Mouse (Mus musculus) adrenal gland, postnatal 4 days (tissue): ENCODE results near the gene Gm16181. TPM values are rescaled to one million over a fixed set of nuclear protein-coding genes. Genes with fewer than 3 reads are reported as not detected.

Source experiments
- DNase-seq, 2 experiments: peaks; one replicate each; pipeline ENCODE4 v3.0.0; 2021 to 2022; ENCODE audit warnings: low spot score in 2 of 2, mixed read lengths in 2 of 2
- microRNA-seq: library from miRNA; unstranded; fragments of <30 nt; microRNA quantifications from one replicate; pipeline ENCODE4 v1.2.0, GENCODE M21; 2021
- total RNA-seq, 2 experiments: library from RNA; stranded (reverse); gene quantifications; 2 replicates each; pipeline ENCODE4 v1.2.3; 2021

The Gm16181 gene
- total RNA-seq, 2 experiments from 2014 or later = not detected

- no peak for DNase-seq
These were observed 42.9 kb downstream of the Gm16181 start for GRCm38 (mm10) chr17:35263523-35263883.

- no peak for DNase-seq
These were observed 46.9 kb downstream of the Gm16181 start for GRCm38 (mm10) chr17:35267399-35268086.

DNA sequence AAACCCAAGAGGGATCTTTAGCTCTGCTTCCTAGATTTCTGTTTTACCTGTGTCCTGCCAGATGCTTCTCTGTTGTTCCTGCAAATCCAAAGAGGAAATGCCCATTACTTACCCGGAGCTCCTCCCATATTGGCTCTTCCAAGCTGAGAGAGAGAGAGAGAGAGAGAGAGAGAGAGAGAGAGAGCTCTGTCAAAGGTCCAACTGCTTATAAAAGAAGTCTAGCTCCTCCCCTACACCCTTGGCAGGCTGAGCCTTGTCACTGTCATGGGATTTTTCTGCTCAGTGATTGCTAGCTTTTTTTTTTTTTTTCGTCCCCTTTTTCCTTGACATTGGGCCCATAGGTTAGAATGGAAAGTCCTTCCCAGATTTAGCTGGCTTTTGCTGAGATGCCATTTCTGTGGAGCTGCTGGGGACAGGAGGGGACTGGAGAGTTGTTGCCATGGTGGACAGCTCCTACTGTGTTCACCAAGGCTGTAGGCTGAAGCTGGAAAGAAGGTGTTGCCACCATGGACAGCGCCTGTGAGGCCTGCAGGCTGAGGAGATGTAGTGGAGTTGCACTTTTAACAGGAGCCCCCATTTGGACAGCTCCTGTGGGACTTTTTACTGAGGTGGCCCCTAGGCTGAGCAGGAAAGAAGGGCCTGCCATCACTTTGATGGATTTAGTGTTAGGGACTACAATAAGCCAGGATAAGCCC lies 49.2 kb downstream of the Gm16181 start:
- no peak for DNase-seq

DNA sequence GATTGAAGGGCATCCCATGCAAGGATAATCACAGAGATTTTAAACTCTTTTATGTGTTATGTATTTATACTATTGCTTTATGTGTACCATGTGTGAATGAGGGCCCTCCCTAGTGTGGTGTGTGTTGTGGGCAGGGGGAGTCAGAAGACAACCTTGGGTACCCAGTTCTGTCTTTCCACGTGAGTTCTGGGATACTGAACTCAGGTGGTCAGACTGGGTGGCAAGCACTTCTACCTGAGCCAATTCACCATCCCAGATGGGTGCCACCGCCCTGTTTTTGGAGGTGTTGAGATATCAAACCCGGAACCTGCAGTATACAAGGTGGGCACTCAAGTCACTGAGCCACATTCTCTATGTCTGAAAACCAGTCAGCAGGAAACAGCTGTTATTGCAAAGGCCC lies 51.6 kb downstream of the Gm16181 start:
- no peak for DNase-seq

Small RNA genes within 50 kb of the gene (microRNA-seq; reads per million reads assigned to microRNA genes)
- not detected for gene Mir6973a
- not detected for gene Mir6974
- 2.1 reads per million for gene Mir6975
- not detected for gene Mir8094

Other genes starting within 250 kb of the Gm16181 start
- 10 to 100 TPM; 12.6 to 14.5 TPM for gene Hspa1a, start 248.7 kb upstream of the Gm16181 start, total RNA-seq
- gene Hspa1l, start 248.1 kb upstream of the Gm16181 start, total RNA-seq = 1 to 10 TPM in 1 of 2 experiments, under 1 TPM in 1; 0.39 to 1.3 TPM
- 10 to 100 TPM; 50.5 to 54.8 TPM for gene Lsm2, start 239.0 kb upstream of the Gm16181 start, total RNA-seq
- gene Vars, start 219.8 kb upstream of the Gm16181 start, total RNA-seq = 10 to 100 TPM; 77.9 to 89.1 TPM
- 1 to 10 TPM; 1.2 to 1.5 TPM for gene Vwa7, start 204.3 kb upstream of the Gm16181 start, total RNA-seq
- gene Sapcd1, start 192.8 kb upstream of the Gm16181 start, total RNA-seq = 1 to 10 TPM; 3.8 to 4.1 TPM
- gene Msh5, start 174.1 kb upstream of the Gm16181 start, total RNA-seq = 10 to 100 TPM in 1 of 2 experiments, 1 to 10 TPM in 1; 8.2 to 11.0 TPM
- gene Clic1, start 170.9 kb upstream of the Gm16181 start, total RNA-seq = 100 to 1,000 TPM; 137 to 146 TPM
- gene Ddah2, start 161.8 kb upstream of the Gm16181 start, total RNA-seq = 10 to 100 TPM; 55.1 to 67.4 TPM
- gene Ly6g6c, start 155.4 kb upstream of the Gm16181 start, total RNA-seq = under 1 TPM; 0.31 to 0.34 TPM
- under 1 TPM; 0.22 to 0.90 TPM for gene Mpig6b, start 154.7 kb upstream of the Gm16181 start, total RNA-seq
- not detected for gene Ly6g6e, start 143.9 kb upstream of the Gm16181 start, total RNA-seq
- 1 to 10 TPM; 2.0 to 2.4 TPM for gene Ly6g6d, start 142.8 kb upstream of the Gm16181 start, total RNA-seq
- not detected for gene Ly6g6f, start 135.2 kb upstream of the Gm16181 start, total RNA-seq
- gene Abhd16a, start 131.6 kb upstream of the Gm16181 start, total RNA-seq = 10 to 100 TPM; 92.8 to 96.8 TPM
- gene Ly6g5c, start 112.6 kb upstream of the Gm16181 start, total RNA-seq = not detected
- 1 to 10 TPM in 1 of 2 experiments, under 1 TPM in 1; 0.62 to 1.4 TPM for gene Ly6g5b, start 105.4 kb upstream of the Gm16181 start, total RNA-seq
- gene Gpank1, start 99.4 kb upstream of the Gm16181 start, total RNA-seq = 10 to 100 TPM; 14.7 TPM
- 100 to 1,000 TPM; 199 to 211 TPM for gene Csnk2b, start 98.8 kb upstream of the Gm16181 start, total RNA-seq
- 10 to 100 TPM; 29.0 to 30.9 TPM for gene D17H6S53E, start 94.5 kb upstream of the Gm16181 start, total RNA-seq
- 10 to 100 TPM in 1 of 2 experiments, 1 to 10 TPM in 1; 6.9 to 54.4 TPM for gene Apom, start 88.8 kb upstream of the Gm16181 start, total RNA-seq
- gene Bag6, start 85.7 kb upstream of the Gm16181 start, total RNA-seq = 100 to 1,000 TPM; 425 to 435 TPM
- gene Prrc2a, start 55.9 kb upstream of the Gm16181 start, total RNA-seq = 100 to 1,000 TPM; 264 to 295 TPM
- 10 to 100 TPM in 1 of 2 experiments, 1 to 10 TPM in 1; 9.8 to 10.6 TPM for gene Aif1, start 44.8 kb upstream of the Gm16181 start, total RNA-seq
- gene Lst1, start 32.4 kb upstream of the Gm16181 start, total RNA-seq = 10 to 100 TPM; 11.0 to 13.5 TPM
- gene Ltb, start 26.4 kb upstream of the Gm16181 start, total RNA-seq = 1 to 10 TPM; 6.6 to 9.3 TPM
- gene Tnf, start 18.8 kb upstream of the Gm16181 start, total RNA-seq = under 1 TPM; 0.42 to 0.76 TPM
- gene Lta, start 15.5 kb upstream of the Gm16181 start, total RNA-seq = under 1 TPM; 0.73 to 0.78 TPM
- gene Atp6v1g2, start 12.8 kb downstream of the Gm16181 start, total RNA-seq = 10 to 100 TPM; 11.4 to 12.4 TPM
- 10 to 100 TPM; 25.6 to 26.0 TPM for gene Nfkbil1, start 15.0 kb downstream of the Gm16181 start, total RNA-seq
- 100 to 1,000 TPM; 364 to 387 TPM for gene Ddx39b, start 20.9 kb downstream of the Gm16181 start, total RNA-seq
- gene H2-D1, start 41.9 kb downstream of the Gm16181 start, total RNA-seq = 10 to 100 TPM; 78.4 to 82.3 TPM
- 1 to 10 TPM; 1.2 to 1.6 TPM for gene H2-Q1, start 99.6 kb downstream of the Gm16181 start, total RNA-seq
- gene H2-Q2, start 121.4 kb downstream of the Gm16181 start, total RNA-seq = 1 to 10 TPM; 1.0 to 1.3 TPM
- 10 to 100 TPM; 26.0 to 26.5 TPM for gene H2-Q4, start 158.8 kb downstream of the Gm16181 start, total RNA-seq
- gene H2-Q6, start 204.0 kb downstream of the Gm16181 start, total RNA-seq = 1 to 10 TPM; 1.9 to 2.3 TPM
- 1 to 10 TPM; 1.7 to 3.0 TPM for gene H2-Q7, start 218.3 kb downstream of the Gm16181 start, total RNA-seq
- 10 to 100 TPM in 1 of 2 experiments, 1 to 10 TPM in 1; 2.3 to 51.2 TPM for gene H2-Q10, start 249.3 kb downstream of the Gm16181 start, total RNA-seq